Mouse (Mus musculus): Measurements from ENCODE around the gene Suv39h1.

- TF ChIP-seq CTCF (IDR thresholded peaks at IDR 0.05 in 2 of 3, conservative IDR thresholded peaks at IDR 0.05 in 1 of 3; ENCODE audit: control insufficient read depth in 1 of 3, insufficient read depth in 1 of 3, low read depth in 2 of 3, low read length in 3 of 3, poor library complexity in 1 of 3, severe bottlenecking in 1 of 3) (no peak), POLR2A (IDR thresholded peaks at IDR 0.05; ENCODE audit: control insufficient read depth in 1 of 2, insufficient read depth in 1 of 2, low read depth in 1 of 2, low read length in 2 of 2, poor library complexity in 1 of 2) (no peak), NRF1 (IDR thresholded peaks at IDR 0.05; ENCODE audit: insufficient read depth, low read depth, low read length, poor library complexity, severe bottlenecking) (no peak), E2F4 (IDR thresholded peaks at IDR 0.05; ENCODE audit: borderline replicate concordance, low read depth, low read length) (no peak), SIN3A (IDR thresholded peaks at IDR 0.05; ENCODE audit: low read length) (no peak), MAZ (IDR thresholded peaks at IDR 0.05; ENCODE audit: low read depth, low read length) (no peak), GABPA (IDR thresholded peaks at IDR 0.05; ENCODE audit: low read depth, low read length) (no peak), GATA1 (IDR thresholded peaks at IDR 0.05; ENCODE audit: low read depth, low read length) (no peak), ETS1 (IDR thresholded peaks at IDR 0.05; ENCODE audit: low read depth, low read length) (no peak), CHD2 (IDR thresholded peaks at IDR 0.05; ENCODE audit: low read length) (no peak), MAX (IDR thresholded peaks at IDR 0.05; ENCODE audit: low read length) (no peak)
Measured at GRCm38 (mm10) chrX:8013569-8014314, 60.8 kb downstream of the Suv39h1 start.

Data from MEL (cell line).